Mouse (Mus musculus) adrenal gland, adult 18-20 months (tissue): ENCODE results near the gene Ttll1. TPM values are rescaled to one million over a fixed set of nuclear protein-coding genes. Genes with fewer than 3 reads are reported as not detected.

Experiments
- microRNA-seq, 2 experiments: library from miRNA; unstranded; fragments of <30 nt; microRNA quantifications; one replicate each; pipeline ENCODE4 v1.2.0; 2021; ENCODE audit warnings: borderline number of aligned reads in 2 of 2
- total RNA-seq, 2 experiments: library from RNA; stranded (reverse); gene quantifications; 1 replicate in 1 of 2; 2 replicates in 1 of 2; pipeline ENCODE4 v1.2.3; 2021

The Ttll1 gene
- total RNA-seq, 2 experiments from 2014 or later, result 6.9 to 8.8 TPM

Small RNA genes lying within 50 kb of the gene (microRNA-seq; reads per million reads assigned to microRNA genes)
- 0 reads per million in 2 experiments for gene Gm24575

Other genes starting within 250 kb of the Ttll1 start
- gene Arfgap3, start 160.6 kb downstream of the Ttll1 start, total RNA-seq, result 10 to 100 TPM; 22.1 to 24.5 TPM
- gene Pacsin2, start 46.3 kb downstream of the Ttll1 start, total RNA-seq, result 10 to 100 TPM; 88.9 to 94.8 TPM
- gene Bik, start 16.0 kb upstream of the Ttll1 start, total RNA-seq, result 1 to 10 TPM; 3.9 to 4.8 TPM
- gene Tspo, start 52.7 kb upstream of the Ttll1 start, total RNA-seq, result 100 to 1,000 TPM; 395 to 578 TPM
- 10 to 100 TPM; 31.1 to 41.3 TPM for gene Mcat, start 52.9 kb upstream of the Ttll1 start, total RNA-seq
- gene Ttll12, start 84.3 kb upstream of the Ttll1 start, total RNA-seq, result 10 to 100 TPM; 27.9 to 30.4 TPM
- gene Scube1, start 214.1 kb upstream of the Ttll1 start, total RNA-seq, result 1 to 10 TPM; 2.9 to 5.6 TPM